Mouse (Mus musculus): ENCODE results near the gene Sv2c.

Gene Sv2c

DNA sequence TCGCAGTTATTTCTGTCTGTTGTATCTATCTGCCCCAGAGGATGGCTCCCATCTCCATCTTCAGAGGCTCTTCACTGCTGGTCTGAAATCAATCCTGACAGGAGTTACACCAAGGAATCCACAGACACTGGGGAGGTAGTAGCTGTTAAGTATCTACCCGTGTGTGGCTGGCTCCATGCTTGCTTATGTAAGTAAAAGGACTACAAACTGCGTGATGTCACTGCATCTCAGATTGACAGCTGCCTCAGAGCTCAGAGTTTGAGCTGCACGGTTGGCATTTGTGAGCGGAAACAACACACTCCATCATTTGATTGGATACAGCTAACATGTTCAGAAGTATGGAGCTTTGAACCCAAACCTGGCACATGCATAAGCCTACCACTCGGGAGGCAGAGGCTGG lies 187.8 kb downstream of the Sv2c start:
- DNase-seq (ENCODE audit: low spot score in 2 of 2) = no peak

DNA sequence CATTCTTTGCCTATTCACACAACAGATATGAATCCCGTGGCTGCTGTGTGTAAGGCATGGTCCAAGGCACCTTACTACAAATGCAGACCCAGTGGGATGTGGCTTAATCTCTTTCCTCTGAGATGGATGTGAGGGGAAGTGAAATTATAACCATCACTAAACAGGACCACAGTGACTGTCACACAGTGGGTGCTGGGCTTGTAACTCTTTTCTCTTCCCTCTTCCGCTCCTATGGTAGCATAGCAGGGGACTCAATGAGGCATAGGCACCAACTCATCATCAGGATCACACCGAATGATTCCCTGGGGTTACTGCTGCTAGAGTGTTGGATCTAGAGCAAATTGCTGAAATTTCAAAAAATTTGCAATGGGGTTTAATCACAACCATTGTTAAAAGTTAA lies 188.5 kb downstream of the Sv2c start:
- DNase-seq (ENCODE audit: low spot score in 2 of 2) = no peak

DNA sequence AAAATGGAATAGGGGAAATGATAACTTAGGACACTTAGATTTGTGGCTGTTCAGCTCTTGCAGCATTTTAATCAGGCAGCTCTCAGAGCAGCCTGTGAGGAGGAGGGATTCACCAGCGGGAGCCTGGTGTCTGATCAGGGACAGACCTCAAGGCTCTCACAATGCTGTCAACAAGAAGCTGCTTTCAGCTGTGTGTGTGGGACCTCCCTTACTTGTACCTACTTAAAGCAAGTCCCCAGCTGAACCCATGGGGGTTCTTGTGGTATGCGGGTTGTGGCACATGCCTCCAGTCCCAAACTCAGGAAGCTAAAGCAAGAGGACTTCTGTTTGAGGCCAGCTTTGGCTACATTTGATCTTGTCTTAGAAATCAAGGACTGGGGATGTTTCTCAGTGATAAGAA lies 189.8 kb downstream of the Sv2c start:
- no peak for DNase-seq (ENCODE audit: low spot score in 2 of 2)

DNA sequence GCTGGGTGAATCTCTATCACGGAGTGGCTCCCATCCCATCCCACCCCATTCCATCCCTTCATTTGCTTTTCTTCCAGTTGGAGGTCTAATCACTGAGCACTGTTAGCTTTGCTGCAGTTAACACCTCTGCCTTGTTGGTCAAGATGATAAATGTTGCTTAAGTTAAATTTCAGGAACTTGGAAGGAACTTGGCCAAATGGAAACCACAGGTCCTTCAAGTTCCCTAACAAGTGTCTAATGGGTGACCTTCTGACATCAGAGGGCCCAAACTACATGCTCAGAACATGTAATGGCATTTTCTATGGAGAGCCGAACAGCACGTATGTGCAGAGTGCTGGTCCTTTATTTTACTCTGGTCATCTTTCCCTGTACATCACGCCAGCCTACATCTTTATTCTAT lies 190.5 kb downstream of the Sv2c start:
- no peak for DNase-seq (ENCODE audit: low spot score in 2 of 2)

DNA sequence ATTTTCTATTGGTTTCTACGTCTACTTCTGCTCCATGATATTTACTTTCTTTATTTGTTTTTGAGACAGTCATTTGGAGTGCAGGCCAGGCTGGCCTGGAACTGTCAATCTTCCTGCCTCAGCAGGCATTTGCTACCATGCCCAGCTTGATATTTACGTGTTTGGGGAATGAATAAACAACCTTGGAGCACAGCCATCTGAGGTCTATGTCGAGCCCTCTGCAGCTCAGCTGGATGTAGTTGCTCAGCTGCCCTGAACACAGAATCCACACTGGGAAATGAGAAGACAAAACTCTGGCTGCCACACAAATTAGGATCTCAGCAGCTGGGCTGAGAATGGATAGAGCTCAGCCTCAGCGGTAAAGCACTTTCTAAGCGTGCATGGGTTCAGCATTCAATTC lies 191.6 kb downstream of the Sv2c start:
- no peak for DNase-seq (ENCODE audit: low spot score in 2 of 2)

DNA sequence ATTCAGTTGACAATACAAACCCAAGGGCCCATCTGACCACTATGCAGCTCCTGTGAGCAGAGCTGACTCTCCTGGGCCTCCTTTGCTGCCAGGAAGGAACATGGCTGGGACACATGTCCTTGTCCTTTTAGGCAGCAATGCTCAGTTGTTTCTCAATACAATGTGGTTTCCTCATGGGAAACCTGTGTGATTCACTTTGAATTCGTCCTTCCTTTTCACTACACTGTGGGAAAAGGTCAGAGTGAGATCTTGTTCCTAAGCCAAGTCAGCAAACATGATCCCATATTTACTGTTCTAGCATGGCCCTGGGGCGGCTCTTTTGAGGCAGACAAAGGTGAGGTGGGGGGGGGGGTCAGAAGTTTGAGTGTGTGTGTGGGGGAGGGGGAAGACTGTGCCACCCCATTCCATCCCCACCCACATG lies 208.2 kb downstream of the Sv2c start:
- DNase-seq (ENCODE audit: low spot score in 2 of 2) = no peak

DNA sequence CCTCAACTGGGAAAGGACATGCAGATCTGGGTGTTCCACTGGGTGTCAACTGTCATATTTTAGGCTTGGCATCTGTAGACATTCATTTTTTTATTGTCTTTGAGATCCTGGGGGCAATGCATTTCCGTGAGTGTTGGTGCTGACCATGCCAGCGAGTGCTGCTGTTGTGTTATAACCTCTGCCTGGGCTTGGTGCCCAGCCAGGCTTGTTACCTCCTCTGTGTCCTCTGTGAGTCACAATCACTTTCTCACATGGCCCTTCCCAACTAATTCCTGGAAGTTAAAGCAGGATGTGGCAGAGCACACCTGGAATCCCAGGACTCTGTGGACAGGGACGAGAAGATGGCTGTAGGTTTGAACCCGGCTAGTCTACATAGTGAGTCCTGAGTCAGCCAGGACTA lies 209.8 kb downstream of the Sv2c start:
- no peak for DNase-seq (ENCODE audit: low spot score in 2 of 2)

DNA sequence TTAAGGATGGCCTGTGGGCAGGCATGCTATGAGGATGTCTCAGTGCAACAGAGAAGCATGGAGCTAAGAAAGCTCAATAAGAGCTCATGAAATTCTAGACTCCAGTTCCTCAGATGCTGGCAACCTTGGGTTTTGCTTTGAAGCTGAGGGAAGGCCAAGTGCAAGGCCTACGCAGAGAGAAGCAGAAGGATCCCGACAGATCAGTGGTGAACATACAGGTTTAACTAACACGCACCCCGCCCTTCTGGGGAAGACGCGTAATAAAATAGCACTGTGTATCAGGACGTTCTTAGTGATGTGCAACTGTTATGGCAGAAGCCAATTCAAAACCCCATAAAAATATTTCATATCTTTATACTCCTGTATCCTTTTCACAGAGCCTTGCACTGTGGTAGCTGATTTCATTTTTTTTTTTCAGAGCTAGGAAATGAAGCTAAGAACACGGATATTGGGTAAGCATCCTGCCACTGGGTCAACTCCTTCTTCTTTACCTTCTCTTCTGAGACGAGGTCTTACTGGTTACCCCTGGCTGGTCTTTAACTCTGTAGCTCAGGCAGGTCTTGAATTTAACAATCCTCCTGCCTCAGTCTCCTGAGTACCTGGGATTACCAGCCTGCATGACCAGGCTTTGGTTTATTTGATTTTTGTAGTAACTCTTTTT lies 213.6 kb downstream of the Sv2c start:
- DNase-seq (ENCODE audit: low spot score in 2 of 2) = no peak

DNA sequence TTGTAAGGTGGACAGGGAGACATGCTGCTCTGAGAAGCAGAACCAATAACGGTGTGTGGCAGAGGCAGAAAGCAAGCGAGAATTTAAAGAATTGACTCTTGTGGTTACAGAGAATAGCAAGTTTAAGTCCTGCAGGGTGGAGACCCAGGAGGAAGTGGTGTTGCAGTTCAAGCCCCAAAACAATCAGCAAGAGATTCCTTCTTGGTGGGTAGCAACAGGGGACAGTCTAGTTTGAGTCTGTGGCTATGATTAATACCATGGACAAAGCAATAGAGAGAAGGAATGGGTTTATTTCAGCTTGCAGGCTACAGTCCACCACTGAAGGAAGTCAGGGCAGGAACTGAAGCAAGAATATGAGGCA lies 219.4 kb downstream of the Sv2c start:
- no peak for DNase-seq (ENCODE audit: low spot score in 2 of 2)

DNA sequence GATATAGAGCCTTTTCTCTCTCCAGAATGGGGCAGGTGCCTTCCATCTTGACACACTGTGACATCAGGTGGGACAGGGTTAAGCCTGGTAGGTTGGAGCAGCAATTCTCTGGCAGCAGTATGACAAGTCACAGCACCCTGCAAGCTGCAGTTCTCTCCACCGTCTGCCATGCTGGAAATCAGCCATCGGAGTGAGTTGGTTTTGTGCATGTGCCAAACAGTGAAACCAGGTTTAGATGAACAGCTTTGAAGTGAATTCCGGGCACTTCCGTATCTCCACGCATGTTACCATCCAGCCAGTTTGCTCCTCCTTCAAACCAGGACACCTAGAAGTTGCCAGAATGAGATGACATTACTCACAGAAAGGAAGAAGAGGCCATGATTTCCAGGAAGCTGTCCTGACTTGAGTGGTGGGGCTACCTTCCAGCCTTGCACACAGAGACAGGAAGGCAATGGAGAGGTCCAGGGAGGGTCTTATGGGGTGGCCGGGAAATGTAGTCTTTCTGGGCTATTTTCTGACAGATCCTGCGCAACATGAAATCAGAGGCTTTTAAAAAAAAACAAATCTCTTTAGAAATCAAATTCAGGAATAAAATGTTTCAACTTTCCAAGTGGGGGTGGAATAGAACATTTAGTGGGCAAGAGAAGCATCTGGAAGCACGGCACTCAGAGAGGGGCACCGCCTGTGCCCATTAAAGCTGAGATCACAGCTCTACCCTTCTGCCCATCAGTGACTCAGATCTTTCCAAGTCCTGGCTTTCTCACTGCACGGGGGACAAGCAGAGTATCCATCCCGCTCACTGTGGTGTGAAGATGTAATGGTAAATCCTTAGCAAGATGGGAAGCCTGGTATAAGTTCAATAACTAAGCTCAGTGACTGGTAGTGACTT lies 220.0 kb downstream of the Sv2c start:
- DNase-seq (ENCODE audit: low spot score in 2 of 2) = no peak

DNA sequence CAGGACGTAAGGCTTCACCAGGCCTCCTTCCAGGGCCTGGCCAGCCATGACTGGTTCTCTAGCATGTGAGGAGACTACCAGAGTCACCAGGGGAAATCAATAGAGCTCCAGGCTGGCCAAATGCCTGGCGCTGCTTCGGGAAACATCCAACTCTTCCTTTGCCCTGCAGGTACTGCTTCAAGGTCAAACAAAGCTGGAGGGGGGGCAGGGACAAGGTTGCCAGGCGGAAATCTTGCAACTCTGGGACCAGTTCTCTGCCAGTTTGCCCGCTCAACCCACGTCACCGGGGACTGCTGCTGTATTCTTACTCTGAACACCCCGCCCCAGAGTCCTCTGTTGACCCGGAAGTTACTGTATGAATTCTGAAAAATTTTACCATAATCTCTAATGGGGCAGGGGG lies 222.1 kb downstream of the Sv2c start:
- no peak for DNase-seq (ENCODE audit: low spot score in 2 of 2)

DNA sequence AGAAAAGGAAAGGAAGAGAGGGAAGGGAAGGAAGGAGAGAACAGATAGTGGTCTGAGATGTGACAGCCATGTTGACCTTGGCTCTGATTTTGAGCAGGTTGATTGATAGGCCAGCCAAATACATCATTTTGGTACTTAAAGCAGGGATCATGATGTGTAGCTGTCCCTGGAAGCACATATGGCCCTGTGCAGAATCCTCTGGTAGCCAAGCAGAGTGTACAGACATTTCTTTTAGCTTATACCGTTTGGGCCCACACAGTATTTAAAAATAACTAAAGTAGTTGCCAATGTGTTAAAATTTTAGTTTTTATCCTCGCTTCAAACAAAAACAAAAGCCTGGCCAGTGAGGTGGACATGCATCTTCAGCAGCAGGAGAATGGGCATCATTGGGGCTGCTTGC lies 223.1 kb downstream of the Sv2c start:
- no peak for DNase-seq (ENCODE audit: low spot score in 2 of 2)
